Mouse (Mus musculus) midbrain, embryonic 16.5 days (tissue): ENCODE measurements at regions not wholly inside any gene's neighbourhood (a gene's known extent, or its start where the extent isn't known, plus 50 kb on each side); places are given as distances from the start of the nearest gene placed in this dataset.

Experiments used
- ATAC-seq: fragments of 200-750 bp; cut with Nextera tagmentation; 2 replicates; pipeline ENCODE4 v1.8.0; 2017; ENCODE audit warnings: moderate TSS enrichment
- H3K27ac ChIP-seq: fragments of 300-500 bp; sonication (generic); 2 replicates; pipeline ENCODE4 v1.5.1; 2014; ENCODE audit warnings: mild to moderate bottlenecking, low read length, mixed read lengths
- H3K27me3 ChIP-seq: fragments of 300-500 bp; sonication (generic); 2 replicates; pipeline ENCODE4 v1.6.1; 2014; ENCODE audit warnings: low read depth, low read length, mixed read lengths; ENCODE audit not compliant: control insufficient read depth, insufficient read depth
- H3K36me3 ChIP-seq: fragments of 300-500 bp; sonication (generic); 2 replicates; pipeline ENCODE4 v1.6.1; 2014; ENCODE audit warnings: mild to moderate bottlenecking, low read length, moderate library complexity, mixed read lengths; ENCODE audit not compliant: control insufficient read depth, insufficient read depth
- H3K4me1 ChIP-seq: fragments of 300-500 bp; sonication (generic); 2 replicates; pipeline ENCODE4 v1.6.1; 2014; ENCODE audit warnings: mild to moderate bottlenecking, low read length, mixed read lengths; ENCODE audit not compliant: control insufficient read depth, insufficient read depth
- H3K4me2 ChIP-seq: fragments of 300-500 bp; sonication (generic); 2 replicates; pipeline ENCODE4 v1.6.1; 2014; ENCODE audit warnings: mild to moderate bottlenecking, low read length, mixed read lengths
- H3K4me3 ChIP-seq: fragments of 300-500 bp; sonication (generic); 2 replicates; pipeline ENCODE4 v1.5.1; 2014; ENCODE audit warnings: low read depth, mild to moderate bottlenecking, low read length, moderate library complexity, mixed read lengths
- H3K9ac ChIP-seq: fragments of 300-500 bp; sonication (generic); 2 replicates; pipeline ENCODE4 v1.6.1; 2014; ENCODE audit warnings: low read depth, low read length, mixed read lengths
- H3K9me3 ChIP-seq: fragments of 300-500 bp; sonication (generic); replicated peaks from 2 replicates; pipeline ENCODE4 v1.6.1; 2014; ENCODE audit warnings: mild to moderate bottlenecking, low read length, mixed read lengths; ENCODE audit not compliant: control insufficient read depth, poor library complexity, severe bottlenecking
- WGBS: fragments of 180-500 bp; shearing (Covaris S2); extraction: QIAGEN DNeasy Blood & Tissue Kit; methylation state at CpG from one replicate; pipeline ENCODE4 v1.1.7; 2014; 5-methylcytosine and 5-hydroxymethylcytosine counted together

DNA sequence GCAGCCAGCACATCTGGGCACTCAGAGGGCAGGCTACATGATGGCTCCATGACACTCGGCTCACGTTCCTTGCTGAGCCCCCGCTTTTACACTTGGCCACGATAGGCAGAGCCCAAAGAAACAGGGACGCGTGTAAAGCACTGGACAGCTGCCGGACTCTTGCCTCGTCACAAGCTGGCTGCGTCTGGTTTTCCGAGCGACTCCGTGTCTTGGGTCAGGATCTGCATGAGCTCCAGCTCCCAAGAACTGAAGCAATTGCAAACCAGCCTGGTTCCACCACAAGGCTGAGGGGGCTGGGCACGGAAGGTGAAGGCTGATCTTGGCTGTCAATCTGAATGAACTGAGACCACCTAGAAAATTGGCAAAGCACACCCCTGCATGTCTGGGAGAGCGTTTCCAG lies 65.1 kb upstream of the Zfp423 start:
- 84% methylated on average over 14 of the region's 14 CpGs for WGBS
- Histone ChIP-seq H3K36me3 (no peaks in the 10 kb centered on the region), H3K27ac (no peak overlapping the region), H3K4me2 (no peak overlapping the region), H3K27me3 (no peaks in the 10 kb centered on the region), H3K4me3 (no peak overlapping the region), H3K9me3 (no peaks in the 10 kb centered on the region), H3K9ac (no peak overlapping the region), H3K4me1 (peaks cover 9% of the 10 kb centered on the region; the same call in 1 of the 2 replicates)
- no peak for ATAC-seq

- H3K4me1 ChIP-seq: peaks cover 9% of the 10 kb centered on the region; the same call in 1 of the 2 replicates
- no peak overlapping the region for H3K27ac ChIP-seq
- H3K27me3 ChIP-seq: no peaks in the 10 kb centered on the region
- no peak overlapping the region for H3K4me2 ChIP-seq
- ATAC-seq: peak; percentile 79
- no peak overlapping the region for H3K4me3 ChIP-seq
- H3K9ac ChIP-seq: no peak overlapping the region
- 19% methylated on average over 5 of the region's 5 CpGs for WGBS
- H3K36me3 ChIP-seq: no peaks in the 10 kb centered on the region
- no peaks in the 10 kb centered on the region for H3K9me3 ChIP-seq
Measured at GRCm38 (mm10) chr8:88023423-88023822, 64.0 kb upstream of the Zfp423 start.

DNA sequence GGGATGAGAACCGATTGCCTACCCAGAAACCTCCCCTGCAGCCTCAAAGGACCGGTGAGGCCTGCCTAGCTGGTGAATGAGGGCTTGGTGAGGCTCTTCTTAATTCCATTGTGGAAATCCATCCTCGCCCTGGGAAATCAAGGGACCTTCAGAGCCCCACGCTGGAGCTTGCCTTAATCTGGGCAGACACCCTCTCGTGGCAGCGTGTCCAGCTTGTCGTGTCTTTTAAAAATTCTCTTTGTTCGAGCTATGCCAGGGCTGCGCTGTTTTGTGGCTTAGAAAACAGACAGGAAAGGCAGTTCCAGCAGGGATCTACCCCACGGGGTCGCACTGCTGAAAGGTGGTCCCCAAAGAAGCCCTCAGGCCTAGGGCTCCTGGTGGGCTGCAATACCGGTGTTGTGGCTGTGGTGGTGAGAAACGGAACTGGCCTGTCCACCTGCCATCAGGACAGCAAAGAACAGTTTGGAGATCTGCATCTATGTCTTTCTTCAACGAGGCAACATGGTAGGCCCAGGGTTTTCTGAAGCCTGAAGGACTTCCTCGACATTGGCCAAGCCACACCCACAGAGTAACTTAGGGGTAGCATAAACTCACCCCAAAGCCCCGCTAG lies 63.5 kb upstream of the Zfp423 start:
- 0 out of 2 replicates have a peak overlapping the region, but pooled peaks have one; percentile 36 for H3K9ac ChIP-seq
- 30% methylated on average over 16 of the region's 16 CpGs for WGBS
- no peaks in the 10 kb centered on the region for H3K27me3 ChIP-seq
- H3K27ac ChIP-seq: no peak overlapping the region
- no peaks in the 10 kb centered on the region for H3K36me3 ChIP-seq
- no peaks in the 10 kb centered on the region for H3K9me3 ChIP-seq
- no peak overlapping the region for H3K4me3 ChIP-seq
- ATAC-seq: peak; percentile 22
- peaks cover 9% of the 10 kb centered on the region; the same call in 1 of the 2 replicates for H3K4me1 ChIP-seq
- H3K4me2 ChIP-seq: no peak overlapping the region

GRCm38 (mm10) chr8:88019243-88020115 lies 60.1 kb upstream of the Zfp423 start:
- H3K27me3 ChIP-seq: no peaks in the 10 kb centered on the region
- no peak overlapping the region for H3K4me3 ChIP-seq
- no peaks in the 10 kb centered on the region for H3K9me3 ChIP-seq
- no peak overlapping the region for H3K4me2 ChIP-seq
- no peak overlapping the region for H3K27ac ChIP-seq
- ATAC-seq: no peak
- H3K36me3 ChIP-seq: no peaks in the 10 kb centered on the region
- H3K4me1 ChIP-seq: peaks cover 9% of the 10 kb centered on the region; the same call in 1 of the 2 replicates
- 65% methylated on average over 17 of the region's 17 CpGs for WGBS
- H3K9ac ChIP-seq: no peak overlapping the region

DNA sequence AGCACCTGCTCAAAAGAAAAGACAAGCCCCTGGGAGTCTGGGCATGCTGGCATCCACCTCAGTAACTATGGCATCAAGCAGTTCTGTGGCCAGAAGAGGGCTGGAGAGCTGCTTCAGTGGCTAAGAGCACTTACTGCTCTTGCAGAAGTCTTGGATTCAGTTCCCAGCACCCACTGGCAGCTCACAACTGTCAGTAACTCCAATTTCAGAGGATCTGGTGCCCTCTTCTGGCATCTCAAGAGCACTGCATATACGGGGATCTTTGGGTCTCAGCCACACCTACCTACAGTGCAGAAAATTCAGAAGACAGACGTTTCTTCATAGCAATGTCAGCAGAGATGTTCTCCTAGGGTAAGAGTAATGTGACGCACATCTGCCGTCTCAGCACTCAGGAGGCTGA lies 59.1 kb upstream of the Zfp423 start:
- WGBS: 97% methylated on average over 4 of the region's 4 CpGs
- Histone ChIP-seq H3K36me3 (no peaks in the 10 kb centered on the region), H3K9ac (no peak overlapping the region), H3K27me3 (no peaks in the 10 kb centered on the region), H3K4me1 (peaks cover 9% of the 10 kb centered on the region; the same call in 1 of the 2 replicates), H3K9me3 (no peaks in the 10 kb centered on the region), H3K27ac (no peak overlapping the region), H3K4me3 (no peak overlapping the region), H3K4me2 (no peak overlapping the region)
- ATAC-seq: no peak

DNA sequence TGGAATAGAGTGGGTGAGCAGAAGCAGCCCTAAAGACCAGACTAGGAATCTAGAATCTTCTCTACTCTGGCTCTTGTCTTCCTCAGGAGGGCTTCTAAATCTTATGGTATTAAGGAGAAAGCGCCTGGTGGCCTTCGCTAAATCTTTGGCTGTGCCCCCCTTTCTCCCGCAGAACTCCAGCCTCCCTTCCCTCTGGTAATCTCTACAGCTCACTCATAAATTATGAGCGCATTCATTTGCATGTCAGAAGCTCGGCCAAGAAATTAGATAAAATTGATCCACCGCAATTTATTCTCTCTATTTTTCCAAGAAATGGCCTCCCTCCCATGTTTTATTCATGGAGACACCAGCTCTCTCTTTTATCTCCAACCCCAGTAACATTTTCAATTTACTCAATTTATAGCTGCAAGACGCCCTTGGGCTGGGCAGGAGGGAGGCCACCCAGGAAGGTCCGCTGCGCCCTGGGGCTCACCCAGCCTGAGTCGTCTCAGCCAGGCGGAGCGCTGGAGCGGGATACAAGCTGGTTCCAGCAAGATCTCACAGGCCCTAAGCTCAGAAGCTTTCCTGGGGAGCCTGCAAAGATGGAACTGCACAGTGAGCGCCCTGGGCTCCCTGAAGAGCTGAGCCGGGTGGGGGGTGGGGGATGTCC lies 52.9 kb upstream of the Zfp423 start:
- H3K4me2 ChIP-seq: peak overlapping the region; percentile 27; the same call in 1 of the 2 replicates
- peak; percentile 83 for ATAC-seq
- peak overlapping the region; percentile 66 for H3K27ac ChIP-seq
- H3K4me3 ChIP-seq: no peak overlapping the region
- no peaks in the 10 kb centered on the region for H3K27me3 ChIP-seq
- H3K9ac ChIP-seq: no peak overlapping the region
- 0 out of 2 replicates have a peak, but pooled peaks cover 2% of the 10 kb centered on the region for H3K9me3 ChIP-seq
- 29% methylated on average over 15 of the region's 15 CpGs for WGBS
- H3K36me3 ChIP-seq: no peaks in the 10 kb centered on the region
- peaks cover 8% of the 10 kb centered on the region for H3K4me1 ChIP-seq

GRCm38 (mm10) chr8:88010566-88010965 lies 51.2 kb upstream of the Zfp423 start:
- peaks cover 8% of the 10 kb centered on the region for H3K4me1 ChIP-seq
- ATAC-seq: no peak
- 43% methylated on average over 3 of the region's 3 CpGs for WGBS
- no peaks in the 10 kb centered on the region for H3K27me3 ChIP-seq
- no peaks in the 10 kb centered on the region for H3K36me3 ChIP-seq
- H3K27ac ChIP-seq: no peak overlapping the region
- no peak overlapping the region for H3K4me2 ChIP-seq
- no peak overlapping the region for H3K4me3 ChIP-seq
- 0 out of 2 replicates have a peak, but pooled peaks cover 2% of the 10 kb centered on the region for H3K9me3 ChIP-seq
- no peak overlapping the region for H3K9ac ChIP-seq

DNA sequence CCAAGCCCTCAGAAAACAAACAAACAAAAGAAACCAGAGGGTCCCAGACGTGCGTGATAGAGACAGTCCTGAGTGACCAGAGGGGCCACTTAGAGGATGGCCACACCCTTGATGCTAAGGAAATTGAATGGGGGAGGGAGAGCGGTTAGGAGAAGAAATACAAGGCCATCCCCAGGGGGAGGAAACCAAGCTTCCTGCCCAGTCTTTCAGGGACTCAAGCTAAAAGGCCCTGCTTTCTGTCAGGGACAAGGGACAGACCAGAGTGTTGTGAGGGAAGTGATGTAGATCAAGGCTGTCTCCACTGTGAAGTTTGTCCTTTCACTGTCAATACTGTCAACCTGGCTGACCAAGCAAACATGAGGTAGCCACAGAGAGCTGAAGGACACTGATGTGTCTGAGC lies 50.5 kb upstream of the Zfp423 start:
- no peak overlapping the region for H3K27ac ChIP-seq
- 61% methylated on average over 3 of the region's 3 CpGs for WGBS

More for the DNA sequence above, 50.5 kb upstream of the Zfp423 start:
- peaks cover 8% of the 10 kb centered on the region for H3K4me1 ChIP-seq
- ATAC-seq: no peak
- no peak overlapping the region for H3K9ac ChIP-seq
- H3K27me3 ChIP-seq: no peaks in the 10 kb centered on the region
- H3K9me3 ChIP-seq: 0 out of 2 replicates have a peak, but pooled peaks cover 2% of the 10 kb centered on the region
- H3K36me3 ChIP-seq: no peaks in the 10 kb centered on the region
- H3K4me3 ChIP-seq: no peak overlapping the region
- H3K4me2 ChIP-seq: no peak overlapping the region
